Mouse (Mus musculus) lung, postnatal 0 days (tissue): Measurements from ENCODE around the gene Dera. TPM values are rescaled to one million over a fixed set of nuclear protein-coding genes. Genes with fewer than 3 reads are reported as not detected.
A peak's percentile ranks its signal among the peaks of the same experiment; 100 is the strongest.

Source experiments
- ATAC-seq: fragments of 200-750 bp; cut with Nextera tagmentation; 2 replicates; pipeline ENCODE4 v1.8.0; 2017; ENCODE audit warnings: moderate library complexity
- DNase-seq: peaks from one replicate; pipeline ENCODE4 v3.0.0-alpha.2; 2016; ENCODE audit warnings: low spot score
- H3K27ac ChIP-seq: fragments of 300-500 bp; sonication (generic); 2 replicates; pipeline ENCODE4 v1.5.1; 2014; ENCODE audit warnings: antibody characterized with exemption, mild to moderate bottlenecking, low read length, mixed read lengths
- H3K27me3 ChIP-seq: fragments of 300-500 bp; sonication (generic); replicated peaks from 2 replicates; pipeline ENCODE4 v1.6.1; 2014; ENCODE audit warnings: low read length, mixed read lengths; ENCODE audit not compliant: insufficient read depth
- H3K36me3 ChIP-seq: fragments of 300-500 bp; sonication (generic); 2 replicates; pipeline ENCODE4 v1.6.1; 2014; ENCODE audit warnings: low read length, mixed read lengths; ENCODE audit not compliant: insufficient read depth
- H3K4me1 ChIP-seq: fragments of 300-500 bp; sonication (generic); 2 replicates; pipeline ENCODE4 v1.6.1; 2014; ENCODE audit warnings: antibody characterized with exemption, low read depth, low read length, mixed read lengths; ENCODE audit not compliant: insufficient read depth
- H3K4me2 ChIP-seq: fragments of 300-500 bp; sonication (generic); replicated peaks from 2 replicates; pipeline ENCODE4 v1.6.1; 2014; ENCODE audit warnings: low read depth, mild to moderate bottlenecking, low read length, moderate library complexity, mixed read lengths
- H3K4me3 ChIP-seq: fragments of 300-500 bp; sonication (generic); 2 replicates; pipeline ENCODE4 v1.5.1; 2014; ENCODE audit warnings: low read depth, low read length
- H3K9ac ChIP-seq: fragments of 300-500 bp; sonication (generic); replicated peaks from 2 replicates; pipeline ENCODE4 v1.6.1; 2014; ENCODE audit warnings: low read depth, mild to moderate bottlenecking
- H3K9me3 ChIP-seq: fragments of 300-500 bp; sonication (generic); 2 replicates; pipeline ENCODE4 v1.6.1; 2016; ENCODE audit warnings: low read length, mixed read lengths
- CTCF ChIP-seq: IDR thresholded peaks from 2 replicates; pipeline ENCODE4 v1.5.1; 2016; ENCODE audit warnings: antibody characterized with exemption, mild to moderate bottlenecking
- EP300 ChIP-seq: IDR thresholded peaks from 2 replicates; pipeline ENCODE4 v1.6.1; 2016; ENCODE audit warnings: antibody characterized with exemption, mild to moderate bottlenecking, control low read depth
- WGBS: fragments of 180-500 bp; shearing (Covaris S2); extraction: QIAGEN DNeasy Blood & Tissue Kit; methylation state at CpG from one replicate; pipeline ENCODE4 v1.1.7; 2014; 5-methylcytosine and 5-hydroxymethylcytosine counted together
- polyA plus RNA-seq: library from polyadenylated mRNA; unstranded; fragments of >200 nt; fragmentation: Nextera tagmentation; extraction: Ambion mirVana; gene quantifications from 2 replicates; pipeline ENCODE4 v1.2.1, GENCODE M21; 2015

The Dera gene
- polyA plus RNA-seq, 1 experiment from 2014 or later = 30.7 TPM

GRCm38 (mm10) chr6:137872055-137872735 lies 117.8 kb downstream of the Dera start:
- DNase-seq (peak; percentile 78), ATAC-seq (peak; percentile 28; the same call in 1 of the 2 replicates)
- Histone ChIP-seq H3K4me3 (no peak overlapping the region), H3K4me1 (no peaks in the 10 kb centered on the region), H3K4me2 (0 out of 2 replicates have a peak overlapping the region, but pooled peaks have one; percentile 32), H3K9ac (no peak overlapping the region), H3K9me3 (no peaks in the 10 kb centered on the region), H3K36me3 (no peaks in the 10 kb centered on the region), H3K27ac (no peak overlapping the region), H3K27me3 (no peaks in the 10 kb centered on the region)
- 24% methylated on average over 17 of the region's 17 CpGs for WGBS
- TF ChIP-seq CTCF (peak; percentile 87), EP300 (no peak)

- DNase-seq = peak; percentile 83
- no peak overlapping the region for H3K4me3 ChIP-seq
- no peaks in the 10 kb centered on the region for H3K36me3 ChIP-seq
- H3K4me2 ChIP-seq = no peak overlapping the region
- no peaks in the 10 kb centered on the region for H3K27me3 ChIP-seq
- H3K9ac ChIP-seq = no peak overlapping the region
- H3K9me3 ChIP-seq = no peaks in the 10 kb centered on the region
- H3K27ac ChIP-seq = no peak overlapping the region; the same call in 1 of the 2 replicates
- peak; percentile 98 for TF ChIP-seq EP300
- TF ChIP-seq CTCF = no peak
- H3K4me1 ChIP-seq = no peaks in the 10 kb centered on the region
- WGBS = 47% methylated on average over 8 of the region's 8 CpGs
- peak; percentile 96 for ATAC-seq
Observed at GRCm38 (mm10) chr6:137874471-137875244, 120.3 kb downstream of the Dera start.

- 70% methylated on average over 6 of the region's 6 CpGs for WGBS
- Histone ChIP-seq H3K9ac (no peak overlapping the region), H3K36me3 (no peaks in the 10 kb centered on the region), H3K4me3 (no peak overlapping the region), H3K27ac (no peak overlapping the region), H3K4me1 (no peaks in the 10 kb centered on the region), H3K9me3 (no peaks in the 10 kb centered on the region), H3K4me2 (no peak overlapping the region), H3K27me3 (no peaks in the 10 kb centered on the region)
- TF ChIP-seq CTCF (no peak), EP300 (no peak)
- ATAC-seq (no peak), DNase-seq (no peak)
Observed at GRCm38 (mm10) chr6:137885644-137886043, 131.3 kb downstream of the Dera start.

- ATAC-seq (peak; percentile 52), DNase-seq (peak; percentile 72)
- no peak overlapping the region for H3K4me2 ChIP-seq
- 23% methylated on average over 6 of the region's 6 CpGs for WGBS
- no peaks in the 10 kb centered on the region for H3K9me3 ChIP-seq
- H3K9ac ChIP-seq = no peak overlapping the region
- H3K27ac ChIP-seq = no peak overlapping the region
- H3K27me3 ChIP-seq = no peaks in the 10 kb centered on the region
- no peaks in the 10 kb centered on the region for H3K36me3 ChIP-seq
- no peak overlapping the region for H3K4me3 ChIP-seq
- no peaks in the 10 kb centered on the region for H3K4me1 ChIP-seq
- TF ChIP-seq CTCF = no peak
- TF ChIP-seq EP300 = peak; percentile 75
Observed at GRCm38 (mm10) chr6:137886210-137886979, 132.0 kb downstream of the Dera start.

GRCm38 (mm10) chr6:137887258-137887657 lies 132.9 kb downstream of the Dera start:
- Histone ChIP-seq H3K4me1 (no peaks in the 10 kb centered on the region; the same call in 1 of the 2 replicates), H3K9ac (no peak overlapping the region), H3K9me3 (no peaks in the 10 kb centered on the region), H3K36me3 (no peaks in the 10 kb centered on the region), H3K4me2 (no peak overlapping the region), H3K4me3 (no peak overlapping the region), H3K27ac (no peak overlapping the region), H3K27me3 (no peaks in the 10 kb centered on the region)
- no peak for ATAC-seq
- DNase-seq = no peak
- TF ChIP-seq CTCF (no peak), EP300 (no peak)
- WGBS = 75% methylated on average over 6 of the region's 6 CpGs

- no peaks in the 10 kb centered on the region for H3K36me3 ChIP-seq
- no peaks in the 10 kb centered on the region for H3K27me3 ChIP-seq
- 0 out of 2 replicates have a peak, but pooled peaks cover 2% of the 10 kb centered on the region for H3K4me1 ChIP-seq
- peak; percentile 68 for ATAC-seq
- H3K9ac ChIP-seq = no peak overlapping the region
- H3K4me3 ChIP-seq = no peak overlapping the region
- H3K4me2 ChIP-seq = no peak overlapping the region
- no peak overlapping the region for H3K27ac ChIP-seq
- TF ChIP-seq CTCF (no peak), EP300 (peak; percentile 79)
- peak; percentile 85 for DNase-seq
- no peaks in the 10 kb centered on the region for H3K9me3 ChIP-seq
Observed at GRCm38 (mm10) chr6:137897671-137898070, 143.3 kb downstream of the Dera start.
